Mouse (Mus musculus) cerebellum, adult 18-20 months (tissue): ENCODE results near the gene Irf2.
A peak's percentile ranks its signal among the peaks of the same experiment; 100 is the strongest.
"Not testable (repeated sequence)": the region's sequence is repeated elsewhere in the genome, so short reads cannot be mapped to it uniquely, and the experiment has no call there.

Source experiments
- DNase-seq, 2 experiments: peaks; one replicate each; pipeline ENCODE4 v3.0.0; 2021

Irf2 gene

DNA sequence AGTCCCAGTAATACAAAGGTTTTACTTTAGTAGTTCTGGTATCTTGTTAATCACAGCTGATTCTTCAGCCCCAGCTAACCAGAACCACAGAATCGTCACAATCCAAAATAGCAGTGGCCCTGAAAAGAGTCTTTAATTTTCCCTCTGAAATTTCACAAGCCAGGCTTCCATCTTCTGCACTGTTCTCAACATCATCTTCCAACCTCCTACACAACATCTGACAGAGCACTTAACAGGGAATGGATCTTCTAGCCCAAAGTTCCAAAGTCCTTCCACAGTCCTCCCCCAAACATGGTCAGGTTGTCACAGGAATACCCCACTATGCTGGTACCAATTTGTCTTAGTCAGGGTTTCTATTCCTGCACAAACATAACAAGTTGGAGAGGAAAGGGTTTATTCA, 9.9 kb upstream of the Irf2 start:
- not testable (repeated sequence) for DNase-seq

DNA sequence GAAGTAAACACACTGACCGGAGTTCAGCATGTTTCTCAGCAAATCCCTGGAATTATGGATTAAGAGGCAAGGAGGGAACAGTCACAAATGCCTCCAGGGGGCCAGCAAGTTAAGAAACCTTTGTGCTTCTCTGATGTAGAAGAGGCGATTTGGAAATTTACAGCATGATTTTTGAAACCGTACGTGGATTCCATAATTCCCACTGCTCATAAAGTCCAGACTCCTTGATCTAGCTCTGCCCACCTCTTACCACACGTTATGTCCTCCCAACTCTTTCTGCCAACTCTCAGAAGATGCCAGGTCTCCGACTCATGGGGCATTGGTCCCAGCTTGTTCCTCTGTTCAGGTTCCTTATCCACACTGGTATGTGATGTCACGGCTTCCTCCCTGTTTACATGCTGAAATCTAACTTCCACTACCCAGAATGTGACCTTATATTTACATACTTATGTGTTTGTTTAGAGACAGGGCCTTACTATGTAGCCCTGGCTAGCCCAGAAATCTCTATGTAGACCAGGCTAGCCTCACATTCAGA, 7.1 kb upstream of the Irf2 start:
- no peak for DNase-seq

DNA sequence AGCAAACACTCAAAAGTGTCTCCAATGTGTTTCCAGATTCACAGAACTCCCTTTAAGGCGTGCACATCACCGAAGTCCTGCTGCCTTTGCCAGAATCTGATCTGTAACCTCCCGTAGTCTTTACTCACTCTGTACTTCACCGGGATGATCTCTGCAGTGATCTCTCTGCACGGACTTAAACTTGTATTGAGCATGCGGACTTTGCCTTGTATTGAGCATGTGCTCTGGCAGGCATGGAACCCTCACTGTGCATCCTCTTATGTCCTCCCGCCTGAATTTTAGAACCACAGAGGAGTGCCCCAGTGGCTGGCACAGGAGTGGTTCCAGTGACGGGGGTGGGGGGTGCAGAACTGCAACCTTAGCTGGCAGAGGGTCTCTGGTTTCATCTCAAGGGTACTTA, 5.9 kb upstream of the Irf2 start:
- DNase-seq, result no peak

DNA sequence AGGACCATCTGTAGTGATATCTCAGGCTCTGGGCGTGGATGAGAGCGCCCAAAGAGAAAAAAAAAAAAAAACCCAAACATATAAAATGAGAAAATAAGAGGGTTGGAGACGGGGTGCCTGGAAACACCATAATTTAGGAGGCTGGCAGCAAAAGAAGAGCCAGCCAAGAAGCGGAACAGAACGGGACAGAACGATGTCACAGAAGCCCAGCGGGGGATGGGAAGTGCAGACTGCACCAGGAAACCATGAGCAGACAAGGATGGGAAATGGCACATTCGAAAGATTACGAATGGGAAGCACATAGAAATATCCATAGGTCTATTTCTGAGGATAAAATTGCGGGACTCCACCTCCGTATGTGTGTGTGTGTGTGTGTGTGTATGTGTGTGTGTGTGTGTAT, 4.0 kb upstream of the Irf2 start:
- DNase-seq, result no peak

DNA sequence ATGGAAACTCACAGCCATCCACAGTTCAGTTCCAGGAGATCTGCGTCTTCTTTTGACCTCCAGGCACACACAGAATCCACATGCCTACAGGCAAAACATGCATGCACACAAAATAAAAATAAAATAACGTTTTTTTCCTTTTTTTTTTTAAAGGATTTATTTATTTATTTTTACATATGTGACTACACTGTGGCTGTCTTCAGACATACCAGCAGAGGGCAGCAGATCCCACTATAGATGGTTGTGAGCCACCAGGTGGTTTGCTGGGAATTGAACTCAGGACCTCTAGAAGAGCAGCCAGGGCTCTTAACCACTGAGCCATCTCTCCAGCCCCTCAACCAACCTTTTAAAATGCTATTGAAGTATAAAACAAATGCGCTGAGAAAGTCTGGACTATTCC, 3.3 kb upstream of the Irf2 start:
- no peak for DNase-seq

DNA sequence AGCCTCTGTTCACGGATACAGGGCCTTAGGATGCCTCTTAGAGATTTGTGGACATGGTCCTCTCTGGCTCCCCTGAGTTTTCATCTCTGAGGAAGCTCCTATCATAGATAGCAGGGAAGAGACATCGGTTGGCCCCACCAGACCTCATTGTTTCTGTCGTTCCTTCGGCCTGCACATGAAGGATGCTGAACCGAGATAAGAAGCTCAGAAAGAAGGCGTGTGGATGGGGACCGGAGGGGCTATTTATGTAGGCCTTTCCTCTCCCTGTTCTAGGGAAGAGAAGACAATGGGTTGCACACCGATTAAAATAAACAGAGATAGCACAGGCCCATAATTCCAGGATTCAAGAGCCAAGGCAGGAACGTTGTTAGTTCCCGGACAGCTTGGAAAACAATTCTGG, 2.1 kb upstream of the Irf2 start:
- DNase-seq, result no peak

DNA sequence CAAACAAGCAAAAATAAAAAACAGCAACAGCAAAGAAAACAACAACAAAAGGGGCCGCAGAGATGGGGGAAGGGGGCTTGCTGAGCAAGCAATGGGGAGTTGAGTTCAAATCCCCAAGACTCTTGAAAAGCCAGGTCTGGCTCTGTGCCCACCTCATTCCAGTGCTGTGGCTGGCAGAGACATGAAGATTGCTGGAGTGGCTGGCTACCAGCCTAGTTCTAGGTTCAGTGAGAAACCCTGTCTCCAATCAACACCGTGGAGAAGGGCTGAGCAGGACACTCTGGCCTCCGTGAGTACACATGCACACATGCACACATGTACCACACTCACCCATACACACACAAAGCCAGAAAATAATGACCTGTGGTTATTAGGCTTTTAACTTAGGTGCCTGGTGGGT, 1.6 kb upstream of the Irf2 start:
- DNase-seq, result peak; percentile 26 to 28

DNA sequence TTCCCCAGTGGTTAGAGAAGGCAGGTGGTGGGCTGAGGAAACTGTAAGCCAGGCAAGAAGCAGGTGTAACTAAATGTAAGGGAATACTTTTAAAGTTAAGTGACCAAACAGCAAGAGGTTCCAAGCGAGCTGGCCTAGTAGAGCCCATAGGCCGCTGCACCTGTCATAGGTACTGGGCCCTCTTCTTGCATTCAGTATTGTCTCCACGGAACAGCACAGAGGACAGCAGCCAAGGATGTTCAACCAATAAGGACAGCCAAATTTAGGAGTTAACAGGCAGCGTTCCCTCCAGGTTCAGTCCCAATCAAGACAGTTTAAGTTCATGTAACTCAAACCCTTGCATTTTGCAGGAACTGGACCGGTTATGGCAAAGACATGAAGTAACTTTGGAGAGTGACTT, 931 bp upstream of the Irf2 start:
- DNase-seq, result peak in 1 of 2 experiments; percentile 17

DNA sequence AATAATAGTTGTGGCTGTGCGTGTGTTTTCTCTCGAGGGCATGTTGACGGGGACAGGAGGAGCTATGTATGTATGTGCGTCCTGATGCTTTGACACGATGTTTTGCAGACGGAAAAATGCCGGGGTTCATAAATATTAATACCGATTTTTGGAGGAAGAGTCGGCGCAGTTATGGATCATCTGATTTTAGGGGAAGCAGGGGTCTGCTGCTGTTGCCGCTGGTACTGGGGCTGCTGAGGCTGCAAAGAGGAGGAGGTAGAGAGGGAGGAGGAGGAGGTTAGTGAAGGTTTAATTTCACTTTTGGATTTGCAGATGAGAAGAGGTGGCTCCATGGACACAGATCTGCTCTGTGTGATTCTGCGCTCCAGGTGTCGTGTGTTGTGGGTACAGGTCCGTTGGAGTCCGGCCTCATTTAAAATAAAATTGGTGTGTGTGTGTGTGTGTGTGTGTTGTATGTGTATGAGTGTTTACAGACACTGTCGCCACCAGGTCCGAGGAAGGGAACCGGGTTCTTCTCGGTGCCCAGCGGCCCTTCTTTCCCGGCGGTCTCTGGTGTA, 502 bp downstream of the Irf2 start:
- no peak for DNase-seq

DNA sequence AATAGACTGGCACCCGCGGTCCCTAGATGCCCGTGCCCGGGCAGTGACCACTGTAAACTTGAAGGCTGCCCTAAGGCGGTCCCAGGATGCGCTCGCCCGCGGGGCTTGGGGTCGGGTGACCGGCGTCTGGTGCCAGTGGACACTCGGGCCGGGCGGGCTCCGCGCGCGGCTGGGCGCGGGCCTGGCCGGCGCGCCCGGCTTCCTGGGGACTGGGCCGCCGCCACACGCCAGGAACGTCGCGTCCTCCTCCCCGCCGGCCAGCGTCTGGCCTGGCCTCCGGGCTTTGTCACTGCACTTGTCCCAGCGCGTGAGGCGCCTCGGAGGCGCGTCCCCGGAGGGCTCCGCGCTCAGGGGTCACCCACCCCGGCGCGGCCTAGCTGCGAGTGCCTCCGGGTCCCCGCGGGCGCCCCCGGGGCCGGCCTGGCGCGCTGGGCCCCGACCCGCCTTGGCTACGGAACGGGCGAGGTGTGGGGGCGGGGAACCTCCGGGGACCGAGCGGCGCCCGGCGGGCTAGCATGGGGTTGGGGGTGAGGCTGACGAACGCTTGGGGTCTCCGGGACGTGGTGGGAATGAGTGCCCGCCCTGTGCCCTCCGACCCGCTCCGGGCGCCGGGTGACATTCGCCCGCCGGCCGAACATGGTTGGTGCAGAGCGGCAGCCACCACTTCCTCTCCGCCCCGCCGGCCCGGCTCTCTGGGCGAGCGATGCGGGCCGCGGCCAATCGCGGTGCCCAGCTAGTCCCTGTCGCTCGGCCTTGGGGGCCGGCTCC, 1.2 kb downstream of the Irf2 start:
- peak; percentile 61 to 80 for DNase-seq

DNA sequence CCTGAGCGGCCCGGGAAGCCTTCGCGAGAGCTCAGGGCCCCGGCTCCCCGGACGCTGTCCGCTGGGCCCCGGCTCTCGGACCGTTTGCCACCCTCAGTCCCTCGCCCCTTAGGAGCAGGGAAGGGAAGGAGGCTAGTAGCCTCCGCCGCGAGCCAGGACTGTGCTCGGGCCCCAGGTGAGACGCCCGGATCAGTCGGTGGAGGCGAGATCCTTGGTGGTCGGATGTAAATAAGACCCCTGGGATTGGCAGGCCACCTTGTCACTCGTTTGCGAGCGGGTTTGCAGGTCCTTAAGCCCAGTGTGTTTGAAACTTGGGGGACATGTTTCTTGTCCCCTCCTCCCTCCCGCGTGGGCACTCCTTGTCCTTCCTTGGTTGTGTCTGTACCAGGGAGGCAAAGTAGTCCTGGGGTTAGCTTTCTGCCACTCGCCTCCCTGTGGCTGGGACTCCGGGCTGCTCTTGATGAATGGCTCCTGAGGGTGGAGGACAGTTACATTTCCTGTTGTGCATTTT, 1.8 kb downstream of the Irf2 start:
- DNase-seq, result peak in 1 of 2 experiments; percentile 50

DNA sequence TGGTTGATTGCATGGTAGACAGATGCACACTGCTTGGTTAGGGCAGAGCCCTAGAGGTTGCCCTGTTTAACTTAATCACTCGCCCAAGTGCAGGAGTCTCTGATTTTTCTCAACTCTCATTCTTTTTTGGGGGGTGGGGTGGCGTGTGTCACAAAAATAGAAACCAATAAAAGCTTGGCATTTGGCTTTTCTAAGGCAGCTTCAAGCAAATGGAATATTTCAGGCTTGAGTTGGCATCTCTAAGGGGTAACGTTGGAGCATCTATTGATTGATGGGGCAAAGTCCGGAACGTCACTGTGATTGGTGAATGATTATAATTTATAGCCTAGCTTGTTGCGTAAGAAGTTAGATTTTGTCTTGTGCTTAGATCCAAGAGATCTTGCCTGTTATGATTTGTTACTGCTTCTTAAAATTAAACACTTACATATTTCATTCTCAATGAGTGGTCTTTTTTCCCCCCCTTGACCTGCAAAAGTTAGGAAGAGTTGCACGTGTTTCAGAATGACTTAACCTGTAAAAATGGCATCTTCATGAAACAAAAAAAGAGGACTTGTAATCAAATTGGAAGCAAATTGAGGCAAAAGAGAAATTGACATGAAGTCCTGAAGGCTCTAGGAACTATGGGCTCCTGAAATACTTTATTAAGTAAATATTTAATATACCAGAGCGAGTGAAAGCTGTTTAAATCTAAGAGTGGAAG, 2.6 kb downstream of the Irf2 start:
- no peak for DNase-seq

DNA sequence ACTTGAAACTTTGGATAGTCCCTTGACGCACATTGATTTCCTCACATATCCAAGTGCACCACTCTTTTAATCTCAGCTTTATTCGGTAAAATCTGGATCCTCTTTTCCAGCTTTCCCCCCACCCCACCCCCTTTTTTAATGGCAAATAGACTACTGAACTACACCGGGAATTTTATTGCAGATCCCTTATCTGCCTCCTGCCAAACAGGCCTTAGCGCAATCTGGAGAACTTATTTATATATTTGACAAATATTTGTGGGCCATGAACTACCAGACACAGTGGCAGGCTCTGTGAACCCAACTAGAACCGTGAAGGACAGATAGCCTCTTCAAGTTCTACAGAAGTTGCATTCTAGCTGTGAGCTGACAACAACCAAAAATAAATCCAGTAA, 3.2 kb downstream of the Irf2 start:
- DNase-seq, result no peak

DNA sequence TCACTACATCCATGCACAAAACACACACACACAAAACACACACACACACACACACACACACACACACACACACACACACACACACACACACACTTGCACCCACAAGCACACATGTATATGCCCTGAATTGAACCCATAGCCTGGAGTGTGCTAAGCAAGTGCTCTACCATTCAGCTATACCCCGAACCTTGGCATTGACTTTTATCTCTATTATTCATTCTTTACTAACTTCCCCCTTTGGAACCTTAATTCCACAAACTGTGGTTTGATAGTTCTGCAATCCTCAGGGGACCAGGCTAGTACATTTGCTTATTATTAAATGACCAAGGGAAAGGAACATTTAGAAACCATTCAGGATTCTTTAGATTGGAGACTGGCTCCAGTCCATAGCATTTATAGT, 5.9 kb downstream of the Irf2 start:
- DNase-seq, result no peak

DNA sequence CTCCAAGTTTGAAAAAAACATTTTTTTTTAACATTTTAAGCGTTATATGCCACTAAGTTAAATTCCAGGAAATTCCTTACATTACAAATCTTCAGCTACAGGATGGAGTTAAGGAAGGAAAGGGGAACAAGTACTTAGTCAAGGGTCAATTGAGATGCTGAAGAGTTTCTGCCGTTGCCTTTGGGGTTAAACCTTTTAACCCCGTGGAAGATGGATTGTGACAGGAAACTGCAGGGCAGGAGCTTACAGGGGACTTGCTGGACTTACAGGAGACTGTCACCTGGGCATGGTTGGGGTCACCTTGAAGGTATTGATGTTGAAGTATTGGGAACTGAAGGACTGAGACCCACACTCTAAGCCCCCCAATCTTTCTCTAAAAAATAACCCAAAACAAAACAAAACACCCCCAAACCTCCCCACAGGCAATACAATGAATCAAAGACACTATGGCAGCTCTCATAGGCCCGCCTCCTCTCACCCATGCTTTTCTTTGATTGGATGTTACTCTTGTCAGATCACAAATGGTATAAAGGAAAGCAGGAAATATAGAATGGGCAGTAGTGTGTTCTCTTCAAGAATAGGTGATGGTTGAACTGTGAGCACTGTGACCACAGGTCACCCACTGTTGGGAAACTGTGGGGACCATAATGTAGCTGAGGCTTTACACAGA, 7.9 kb downstream of the Irf2 start:
- no peak for DNase-seq

DNA sequence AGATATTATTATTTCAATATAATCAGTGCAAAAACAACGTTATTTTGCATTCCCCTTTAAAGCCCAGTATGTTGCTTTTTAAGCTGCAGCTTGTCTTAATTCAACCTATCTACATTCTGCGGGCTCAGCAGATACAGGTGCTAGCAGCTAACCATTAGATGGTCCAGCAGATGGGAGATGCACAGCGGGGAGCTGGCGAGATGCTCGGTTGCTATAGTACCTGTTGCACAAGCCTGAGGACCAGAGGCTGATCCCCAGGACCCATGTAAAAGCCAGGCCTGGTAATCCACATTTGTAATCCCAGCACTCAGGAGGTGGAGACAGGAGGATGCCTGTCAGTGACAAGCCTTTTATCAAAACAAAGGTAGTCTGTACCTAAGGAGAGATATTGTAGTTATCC, 10.5 kb downstream of the Irf2 start:
- peak; percentile 47 to 59 for DNase-seq

DNA sequence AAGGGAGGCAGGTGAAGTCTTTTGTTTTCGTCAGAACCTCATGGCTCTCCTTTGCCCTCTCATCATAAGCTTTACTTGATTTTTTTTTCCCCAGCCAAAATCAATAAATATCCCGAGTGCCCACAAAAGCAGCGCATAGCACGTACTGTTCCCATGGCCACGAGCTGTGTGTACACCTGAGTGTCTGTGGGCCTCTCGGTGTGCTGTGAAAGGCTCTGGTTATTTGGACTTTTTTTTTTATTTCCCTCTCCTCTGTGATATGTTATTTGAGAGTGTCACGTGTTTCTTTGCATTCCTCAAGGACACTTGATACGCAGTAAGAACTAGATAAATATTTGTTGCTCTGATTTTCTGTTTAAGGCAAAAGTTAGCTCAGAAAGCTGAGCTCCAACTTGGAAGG, 11.0 kb downstream of the Irf2 start:
- DNase-seq, result no peak

DNA sequence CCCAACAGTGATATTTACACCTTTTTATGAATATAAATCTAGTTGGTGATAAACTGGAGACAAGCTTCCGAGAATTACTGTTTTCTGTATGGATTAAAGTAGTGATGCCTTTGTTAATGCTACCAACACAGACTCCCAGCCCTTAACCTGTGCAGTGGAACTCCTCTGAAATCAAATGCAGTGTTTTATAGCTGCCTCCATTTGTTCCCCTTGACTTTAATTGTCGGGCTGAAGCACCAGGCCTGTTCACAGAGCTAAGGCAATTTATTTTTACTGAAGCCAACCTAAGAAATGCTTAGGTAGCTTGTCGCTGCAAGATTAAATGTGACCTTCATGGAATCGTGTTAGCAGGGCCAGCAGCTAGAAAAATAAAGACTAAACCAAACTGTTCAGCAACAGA, 11.6 kb downstream of the Irf2 start:
- no peak for DNase-seq

DNA sequence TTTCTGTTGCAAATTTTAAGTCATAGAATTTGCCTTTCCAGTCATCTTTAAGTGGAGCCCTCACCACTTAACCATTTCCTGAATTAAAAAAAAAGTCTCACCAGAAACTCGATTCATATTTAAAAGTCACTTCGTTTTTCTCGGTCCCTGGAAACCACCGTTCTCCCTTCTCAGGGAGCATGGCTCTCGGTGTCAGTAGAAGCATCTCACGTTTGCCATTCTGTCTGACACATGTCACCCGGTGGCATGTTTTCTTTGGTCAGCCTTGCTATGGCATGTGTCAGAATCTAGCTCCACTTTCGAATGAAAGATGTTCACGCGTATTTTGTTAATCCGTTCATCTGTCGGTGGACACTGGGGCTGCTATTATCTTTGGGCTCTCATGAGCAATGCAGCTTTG, 13.5 kb downstream of the Irf2 start:
- no peak for DNase-seq

DNA sequence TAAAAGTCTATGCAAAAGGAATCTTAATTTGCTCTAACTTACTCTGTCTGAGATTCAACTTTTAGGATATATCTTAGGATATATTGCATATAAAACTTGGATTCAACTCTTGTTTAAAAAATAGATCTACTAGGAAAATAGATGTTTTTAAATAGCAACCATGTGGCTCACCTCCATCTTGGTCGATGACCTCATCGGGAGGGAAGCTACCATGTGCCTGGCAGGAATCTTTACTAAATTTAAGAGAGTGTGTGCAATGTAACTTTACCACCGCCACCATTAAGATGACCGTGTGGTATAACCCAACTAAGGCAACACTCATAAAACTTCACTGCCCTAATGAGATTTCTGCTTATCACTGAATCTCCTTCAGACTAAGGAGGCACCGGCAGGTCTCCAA, 14.8 kb downstream of the Irf2 start:
- no peak for DNase-seq

DNA sequence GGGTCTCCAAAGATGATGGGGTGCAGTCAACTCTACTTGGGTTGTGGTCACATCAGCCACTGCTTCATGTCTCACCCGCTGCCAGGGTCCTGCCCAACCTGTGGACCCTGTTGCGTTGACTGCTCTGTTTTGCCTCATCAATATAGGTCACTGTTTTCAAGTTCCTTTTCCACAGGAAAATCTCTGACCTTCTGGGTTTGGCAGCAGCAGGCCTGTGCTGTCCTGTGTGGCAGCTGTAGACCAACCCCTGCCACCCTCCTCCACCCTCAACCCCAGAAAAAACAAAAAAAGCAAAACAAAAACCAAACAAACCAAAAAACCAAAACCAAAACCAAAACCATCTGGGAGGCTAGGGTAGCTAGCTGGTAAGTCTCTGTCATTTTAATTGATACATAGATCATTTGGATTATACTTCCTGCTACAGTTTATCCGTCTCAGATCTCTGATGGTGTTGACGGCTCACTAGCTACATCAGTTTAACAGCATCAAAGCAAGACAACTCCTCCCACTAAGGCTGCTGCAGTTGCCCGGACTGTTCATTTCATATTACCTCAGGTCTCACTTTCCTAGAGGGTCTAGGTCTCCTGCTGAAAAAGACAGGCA, 16.3 kb downstream of the Irf2 start:
- no peak for DNase-seq

DNA sequence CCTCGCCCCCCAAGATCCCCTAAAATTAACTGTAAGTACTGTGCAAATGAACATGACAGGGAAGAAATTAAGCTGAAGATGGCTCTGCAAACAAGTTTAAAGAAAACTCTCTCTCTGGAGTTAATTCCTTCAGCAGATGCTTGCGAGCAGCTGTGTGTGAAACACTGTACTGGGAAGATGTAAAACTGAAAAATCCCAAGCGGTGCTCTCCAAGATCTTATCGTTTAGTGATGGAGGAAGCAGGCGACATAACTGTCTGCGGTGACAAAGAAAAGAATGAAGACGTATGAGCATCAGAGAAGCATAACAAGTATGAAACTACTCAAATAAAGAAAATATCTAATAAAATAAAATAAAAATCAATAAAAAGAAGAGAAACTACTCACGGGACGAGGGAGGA, 18.1 kb downstream of the Irf2 start:
- no peak for DNase-seq

DNA sequence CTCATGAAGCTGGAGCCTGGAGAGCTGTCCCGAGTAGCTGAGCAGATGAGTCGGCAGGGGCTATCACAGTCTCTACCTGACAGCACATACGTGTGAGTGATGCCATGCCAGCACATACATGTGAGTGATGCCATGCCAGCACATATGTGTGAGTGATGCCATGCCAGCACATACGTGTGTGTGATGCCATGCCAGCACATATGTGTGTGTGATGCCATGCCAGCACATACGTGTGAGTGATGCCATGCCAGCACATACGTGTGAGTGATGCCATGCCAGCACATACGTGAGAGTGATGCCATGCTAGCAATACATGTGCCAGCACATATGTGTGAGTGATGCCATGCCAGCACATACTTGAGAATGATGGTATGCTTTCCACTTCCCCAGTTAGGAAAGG, 18.6 kb downstream of the Irf2 start:
- DNase-seq, result no peak
